Mouse (Mus musculus) heart, postnatal 0 days (tissue): Measurements from ENCODE around the gene Clec10a.

Source experiments
- CTCF ChIP-seq: IDR thresholded peaks from 2 replicates; pipeline ENCODE4 v1.5.1; 2016; ENCODE audit warnings: antibody characterized with exemption, control low read depth, low read depth
- EP300 ChIP-seq: IDR thresholded peaks from 2 replicates; pipeline ENCODE4 v1.6.1; 2016; ENCODE audit warnings: antibody characterized with exemption, low read depth

- TF ChIP-seq CTCF = no peak
- no peak for TF ChIP-seq EP300
Measured at GRCm38 (mm10) chr11:70219873-70220272, 63.9 kb downstream of the Clec10a start.
